Mouse (Mus musculus): ENCODE measurements around the gene Btbd9.

DNA sequence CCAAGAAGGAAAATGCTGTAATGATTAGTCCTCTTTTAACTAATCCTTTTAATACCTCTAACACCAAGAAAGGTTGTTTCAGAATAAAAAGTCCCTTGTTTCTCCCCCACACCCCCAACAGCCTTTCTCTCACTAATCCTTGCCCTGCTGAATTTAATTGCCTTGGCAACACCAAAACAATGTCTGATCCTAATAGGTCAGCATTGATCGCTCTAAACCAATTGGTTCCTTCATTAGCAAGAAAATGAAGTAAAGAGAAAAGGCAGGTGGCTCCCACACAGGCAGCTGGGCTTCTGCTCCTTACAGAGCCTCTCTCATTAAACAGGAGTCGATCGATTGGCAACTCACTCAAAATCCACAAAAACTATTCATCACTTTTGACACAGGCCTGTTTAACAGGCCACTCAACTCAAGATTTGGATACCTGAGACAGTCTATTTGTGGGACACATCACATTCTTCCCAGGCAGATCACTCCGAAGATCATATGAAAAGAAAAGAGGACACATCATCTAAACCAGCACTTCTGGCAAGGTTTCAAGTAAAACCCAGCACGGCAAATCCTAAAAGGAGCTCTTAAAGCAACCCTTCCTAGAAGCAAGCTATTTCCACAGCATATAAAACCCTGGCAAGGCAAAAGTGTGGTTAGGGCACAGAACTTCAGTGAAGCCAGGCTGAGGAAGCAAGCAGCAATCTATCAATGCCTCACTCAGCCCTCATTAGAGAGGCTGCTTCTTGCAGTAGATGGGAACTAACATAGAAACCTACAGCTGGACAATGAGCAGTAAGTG is 197.9 kb downstream of the Btbd9 start:
- TF ChIP-seq CTCF (IDR thresholded peaks at IDR 0.05; ENCODE audit: control insufficient read depth, insufficient read depth, insufficient read length) (no peak), MYOG (IDR thresholded peaks at IDR 0.05; ENCODE audit: control insufficient read depth, extremely low read depth, insufficient read length) (no peak), CEBPB (IDR thresholded peaks at IDR 0.05; ENCODE audit: low read depth) (no peak), MAX (IDR thresholded peaks at IDR 0.05) (no peak)

All from C2C12 (cell line).